Mouse (Mus musculus) liver, adult 2 months (tissue): Measurements from ENCODE around the gene Urgcp. TPM values are rescaled to one million over a fixed set of nuclear protein-coding genes. Genes with fewer than 3 reads are reported as not detected.
A peak's percentile ranks its signal among the peaks of the same experiment; 100 is the strongest.

Experiments used
- DNase-seq: peaks from one replicate; pipeline ENCODE4 v3.0.0-alpha.2; 2011; ENCODE audit warnings: low read depth, low spot score; ENCODE audit errors: extremely low read depth
- H3K27ac ChIP-seq: fragments of 200-500 bp; replicated peaks from 2 replicates; pipeline ENCODE4 v1.5.1; 2012; ENCODE audit warnings: low read depth, mild to moderate bottlenecking, control low read depth, inconsistent platforms, low read length; ENCODE audit not compliant: insufficient read depth
- H3K27me3 ChIP-seq: fragments of 200-500 bp; 2 replicates; pipeline ENCODE4 v1.6.1; 2012; ENCODE audit warnings: mild to moderate bottlenecking, moderate library complexity, low read length, inconsistent platforms; ENCODE audit not compliant: control insufficient read depth, insufficient read depth
- H3K36me3 ChIP-seq: fragments of 200-500 bp; 2 replicates; pipeline ENCODE4 v1.6.1; 2012; ENCODE audit warnings: low read length, inconsistent platforms; ENCODE audit not compliant: control insufficient read depth, insufficient read depth
- H3K4me1 ChIP-seq: fragments of 200-500 bp; 2 replicates; pipeline ENCODE4 v1.6.1; 2011; ENCODE audit warnings: low read length; ENCODE audit not compliant: control insufficient read depth, insufficient read depth
- H3K4me3 ChIP-seq: fragments of 200-500 bp; 2 replicates; pipeline ENCODE4 v1.5.1; 2011; ENCODE audit warnings: low read depth, mild to moderate bottlenecking, control low read depth, low read length, moderate library complexity; ENCODE audit not compliant: insufficient read depth
- H3K79me2 ChIP-seq: fragments of 200-500 bp; 2 replicates; pipeline ENCODE4 v1.6.1; 2012; ENCODE audit warnings: inconsistent platforms, mild to moderate bottlenecking, low read length, moderate library complexity; ENCODE audit not compliant: control insufficient read depth, insufficient read depth
- H3K9ac ChIP-seq: fragments of 200-500 bp; 2 replicates; pipeline ENCODE4 v1.6.1; 2012; ENCODE audit warnings: low read depth, mild to moderate bottlenecking, control low read depth, inconsistent platforms, low read length
- CTCF ChIP-seq: fragments of 200-500 bp; IDR thresholded peaks from 2 replicates; pipeline ENCODE4 v1.5.1; 2011; ENCODE audit warnings: low read depth, low read length, control low read depth
- POLR2A ChIP-seq: fragments of 200-500 bp; IDR thresholded peaks from 2 replicates; pipeline ENCODE4 v1.6.1; 2011; ENCODE audit warnings: low read length, control low read depth; ENCODE audit not compliant: insufficient read depth; ENCODE audit errors: extremely low read depth
- WGBS: fragments of 180-500 bp; shearing (Covaris S2); methylation state at CpG from one replicate; pipeline ENCODE4 v1.1.7; 2018; 5-methylcytosine and 5-hydroxymethylcytosine counted together
- polyA plus RNA-seq: library from polyadenylated mRNA; depleted of rRNA; stranded (reverse); fragments of >200 nt; gene quantifications from 2 replicates; pipeline ENCODE4 v1.2.3, GENCODE M21; 2012
- total RNA-seq: library from RNA; depleted of rRNA; stranded (reverse); fragments of >200 nt; gene quantifications from 2 replicates; pipeline ENCODE4 v1.2.3, GENCODE M21; 2014

Gene Urgcp
- total and polyA plus RNA-seq, 2 experiments = 9.5 to 16.8 TPM

DNA sequence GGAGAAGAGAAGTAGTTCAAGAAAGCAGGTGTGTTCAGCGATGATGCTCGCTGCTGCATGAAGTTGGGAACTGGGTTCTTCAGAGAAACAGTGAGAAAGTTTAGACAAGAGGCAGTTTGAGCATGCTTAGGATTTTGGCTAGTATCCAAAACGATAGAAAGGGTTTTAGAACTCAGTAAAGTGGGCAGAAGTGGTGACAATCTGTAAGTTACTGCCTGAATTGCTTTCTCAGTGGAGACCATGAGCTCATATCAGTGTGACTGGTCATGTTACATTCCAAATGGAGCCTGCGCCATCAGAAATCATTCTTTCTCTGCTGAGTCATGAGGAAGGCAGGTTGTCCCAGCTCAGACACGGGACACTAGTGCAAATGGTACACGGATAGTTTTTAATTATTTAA, 3.8 kb upstream of the Urgcp start:
- H3K27ac ChIP-seq = no peak overlapping the region
- TF ChIP-seq POLR2A = no peak
- 88% methylated on average over 6 of the region's 6 CpGs for WGBS

DNA sequence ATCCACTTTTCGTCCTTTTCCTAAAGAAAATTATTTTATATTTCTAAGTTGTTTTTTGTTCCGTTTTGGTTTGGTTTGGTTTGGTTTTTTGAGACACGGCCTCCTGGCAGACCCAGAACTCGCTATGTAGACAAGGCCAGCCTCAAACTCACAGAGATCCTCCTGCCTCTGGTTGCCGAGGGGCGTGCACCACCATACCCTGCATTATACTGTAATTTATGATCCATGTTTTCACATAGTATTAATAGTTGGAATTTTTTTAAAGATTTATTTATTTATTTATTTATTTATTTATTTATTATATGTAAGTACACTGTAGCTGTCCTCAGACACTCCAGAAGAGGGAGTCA, 432 bp upstream of the Urgcp start:
- WGBS = 8% methylated on average over 6 of the region's 6 CpGs
- no peak for TF ChIP-seq CTCF
- no peak for TF ChIP-seq POLR2A
- Histone ChIP-seq H3K27ac (no peak overlapping the region; the same call in 1 of the 2 replicates), H3K4me3 (peak overlapping the region; percentile 81), H3K9ac (peak overlapping the region; percentile 62; the same call in 1 of the 2 replicates), H3K4me1 (peaks cover 3% of the 10 kb centered on the region; the same call in 1 of the 2 replicates), H3K79me2 (peaks cover 3% of the 10 kb centered on the region; the same call in 1 of the 2 replicates), H3K36me3 (peaks cover 2% of the 10 kb centered on the region; the same call in 1 of the 2 replicates), H3K27me3 (no peaks in the 10 kb centered on the region)
- no peak for DNase-seq

More for the DNA sequence above, 3.8 kb upstream of the Urgcp start:
- Histone ChIP-seq H3K4me1 (no peaks in the 10 kb centered on the region; the same call in 1 of the 2 replicates), H3K4me3 (no peak overlapping the region), H3K9ac (no peak overlapping the region), H3K36me3 (peaks cover 7% of the 10 kb centered on the region; the same call in 1 of the 2 replicates), H3K79me2 (no peaks in the 10 kb centered on the region; the same call in 1 of the 2 replicates), H3K27me3 (no peaks in the 10 kb centered on the region)
- DNase-seq = no peak

DNA sequence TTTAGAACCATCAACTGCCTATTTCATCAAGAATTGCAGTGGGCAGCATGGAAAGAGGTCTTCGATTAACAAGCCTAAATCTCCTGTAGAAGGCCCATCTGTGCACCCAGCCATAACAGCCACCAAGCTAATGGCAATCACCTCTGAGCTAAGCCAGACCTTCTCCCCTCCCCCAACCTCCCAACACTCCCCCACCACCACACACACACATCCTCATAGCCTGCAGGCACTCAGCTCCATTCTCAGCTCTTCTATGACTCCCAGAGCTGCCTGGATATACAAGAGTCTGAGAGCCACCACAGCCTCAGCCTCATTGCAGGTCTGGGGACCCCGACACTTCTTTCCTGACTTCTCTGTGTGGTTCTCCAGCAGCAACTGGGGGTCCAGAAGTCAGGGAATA, 8.4 kb downstream of the Urgcp start:
- no peaks in the 10 kb centered on the region for H3K4me1 ChIP-seq
- H3K27ac ChIP-seq = no peak overlapping the region
- H3K9ac ChIP-seq = no peak overlapping the region
- H3K79me2 ChIP-seq = peaks cover 3% of the 10 kb centered on the region; the same call in 1 of the 2 replicates
- H3K4me3 ChIP-seq = no peak overlapping the region
- WGBS = 95% methylated on average over 2 of the region's 2 CpGs
- no peak for DNase-seq
- peaks cover 5% of the 10 kb centered on the region; the same call in 1 of the 2 replicates for H3K36me3 ChIP-seq
- no peak for TF ChIP-seq POLR2A
- TF ChIP-seq CTCF = no peak
- H3K27me3 ChIP-seq = no peaks in the 10 kb centered on the region

DNA sequence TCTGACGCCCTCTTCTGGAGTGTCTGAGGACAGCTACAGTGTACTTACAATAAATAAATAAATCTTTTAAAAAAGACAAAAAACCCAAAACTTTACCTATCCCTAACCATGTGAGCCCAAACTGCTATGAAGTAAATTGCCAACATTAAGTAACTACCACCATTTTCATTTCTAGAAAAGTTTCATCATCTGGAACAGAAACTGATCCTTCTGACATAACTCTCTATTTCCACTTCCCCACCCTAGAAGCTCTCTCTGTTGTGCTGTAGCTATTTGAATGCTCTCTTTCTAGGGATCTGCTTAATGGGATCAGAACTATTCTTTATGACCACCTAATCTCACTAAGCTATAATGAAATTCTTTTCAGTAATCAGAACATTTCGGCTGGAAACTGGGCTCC, 17.2 kb downstream of the Urgcp start:
- 84% methylated on average over 2 of the region's 2 CpGs for WGBS
- no peak overlapping the region for H3K27ac ChIP-seq
- DNase-seq = no peak
- TF ChIP-seq CTCF (no peak), POLR2A (no peak)
- H3K4me1 ChIP-seq = peaks cover 2% of the 10 kb centered on the region; the same call in 1 of the 2 replicates
- peaks cover 4% of the 10 kb centered on the region; the same call in 1 of the 2 replicates for H3K79me2 ChIP-seq
- no peak overlapping the region for H3K9ac ChIP-seq
- H3K27me3 ChIP-seq = no peaks in the 10 kb centered on the region
- H3K36me3 ChIP-seq = no peaks in the 10 kb centered on the region
- no peak overlapping the region for H3K4me3 ChIP-seq

DNA sequence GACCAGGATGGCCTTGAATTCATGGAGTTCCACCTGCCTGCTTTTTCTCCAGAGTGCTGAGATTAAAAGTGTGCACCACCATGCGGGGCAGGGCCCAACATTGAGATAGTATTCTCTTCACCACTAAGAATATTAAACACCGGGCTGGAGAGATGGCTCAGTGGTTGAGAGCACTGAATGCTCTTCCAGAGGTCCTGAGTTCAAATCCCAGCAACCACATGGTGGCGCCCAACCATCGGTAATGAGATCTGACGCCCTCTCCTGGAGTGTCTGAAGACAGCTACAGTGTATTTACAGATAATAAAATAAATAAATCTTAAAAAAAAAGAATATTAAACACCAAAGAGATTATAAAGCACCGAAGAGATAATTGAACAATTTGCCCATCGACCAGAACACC, 20.1 kb downstream of the Urgcp start:
- Histone ChIP-seq H3K27ac (no peak overlapping the region), H3K79me2 (peaks cover 15% of the 10 kb centered on the region; the same call in 1 of the 2 replicates), H3K4me1 (peaks cover 12% of the 10 kb centered on the region), H3K27me3 (no peaks in the 10 kb centered on the region), H3K4me3 (no peak overlapping the region), H3K9ac (no peak overlapping the region), H3K36me3 (no peaks in the 10 kb centered on the region)
- 74% methylated on average over 7 of the region's 7 CpGs for WGBS
- TF ChIP-seq CTCF = peak; percentile 45
- TF ChIP-seq POLR2A = no peak
- no peak for DNase-seq

DNA sequence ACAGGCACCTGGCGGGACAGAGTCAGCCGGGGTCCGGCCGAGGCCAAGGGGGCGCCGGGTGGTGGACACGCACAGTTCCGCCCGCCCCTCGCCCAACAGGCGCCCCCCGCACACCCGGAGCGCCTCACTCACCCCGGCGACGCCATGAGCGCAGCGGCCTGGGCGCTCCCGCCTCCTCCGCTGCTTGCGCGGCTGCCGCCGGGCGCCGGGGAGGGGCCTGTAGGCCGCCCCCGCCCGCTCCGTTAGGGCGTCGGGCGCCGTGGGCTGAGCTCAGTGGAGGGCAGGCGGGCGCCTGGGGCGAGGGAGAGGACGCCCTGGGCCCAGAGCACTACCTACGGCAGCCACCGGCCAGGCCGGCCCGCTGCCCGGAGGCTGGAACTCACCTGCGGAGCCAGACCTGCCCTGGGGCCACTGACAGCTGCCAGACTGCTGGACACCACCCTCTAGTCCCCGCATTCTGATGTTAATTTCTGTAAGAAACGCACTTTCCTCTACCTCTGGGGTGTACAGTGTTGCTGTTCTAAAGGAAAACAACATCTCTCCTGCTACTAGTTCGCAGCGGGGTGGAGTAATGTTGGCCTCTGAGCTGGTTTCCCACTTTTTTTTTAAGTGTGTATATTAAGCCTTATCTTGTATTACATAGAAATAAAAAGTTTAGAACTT, 21.1 kb downstream of the Urgcp start:
- TF ChIP-seq CTCF (no peak), POLR2A (peak; percentile 73; the same call in 1 of the 2 replicates)
- Histone ChIP-seq H3K4me3 (peak overlapping the region; percentile 79), H3K9ac (peak overlapping the region; percentile 90), H3K4me1 (peaks cover 13% of the 10 kb centered on the region), H3K27ac (peak overlapping the region; percentile 84), H3K36me3 (no peaks in the 10 kb centered on the region), H3K79me2 (peaks cover 15% of the 10 kb centered on the region; the same call in 1 of the 2 replicates), H3K27me3 (no peaks in the 10 kb centered on the region)
- DNase-seq = peak; percentile 69
- under 1% methylated on average over 35 of the region's 50 CpGs for WGBS
